Mouse (Mus musculus): ENCODE results near the gene H2afv.

DNA sequence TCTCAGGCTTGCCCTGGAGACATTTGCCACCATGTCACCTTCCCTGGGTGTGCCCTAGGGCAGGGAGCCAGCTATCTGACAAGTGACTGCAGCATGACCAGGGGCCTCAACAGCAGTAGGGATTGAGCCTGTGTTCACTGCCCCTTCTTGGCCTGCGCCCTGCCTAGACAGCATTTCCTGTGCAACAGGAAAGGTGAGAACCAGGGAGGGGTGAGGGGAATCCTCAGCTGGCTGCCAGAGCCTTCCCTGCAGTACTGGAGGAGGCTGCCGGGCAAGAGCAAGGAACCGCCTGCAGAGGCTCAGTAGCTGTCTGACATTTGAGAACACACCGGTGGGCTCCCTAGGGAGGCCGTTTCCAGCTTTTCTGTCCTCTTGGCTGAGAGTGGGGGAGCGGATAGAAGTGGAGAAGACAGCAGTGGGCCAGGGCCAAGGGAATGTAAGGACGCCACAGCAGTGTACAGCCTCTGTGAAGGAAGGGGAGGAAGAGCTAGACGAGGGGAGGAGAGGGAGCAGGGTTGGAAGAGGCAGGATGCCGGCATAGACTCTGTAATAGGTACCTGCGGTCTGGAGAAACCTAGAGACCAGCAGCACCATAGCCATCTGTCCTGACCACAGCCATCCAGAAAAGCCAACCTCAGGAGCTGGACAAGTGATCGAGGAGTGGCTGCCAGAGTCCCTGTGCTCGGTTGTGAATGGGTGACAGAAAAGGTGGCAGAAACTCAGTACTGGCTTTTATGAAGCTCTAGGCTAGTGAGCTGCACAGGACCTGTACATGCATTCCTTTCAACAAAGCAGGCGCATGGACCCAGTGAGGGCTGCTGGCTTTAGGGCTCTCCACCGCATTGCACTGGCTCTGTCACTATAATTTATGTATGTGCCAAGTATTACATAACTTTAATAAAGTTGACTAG, 37.7 kb downstream of the H2afv start:
- TF ChIP-seq GATA1 (IDR thresholded peaks at IDR 0.05; ENCODE audit: borderline replicate concordance, low read length) (no peak), FLI1 (IDR thresholded peaks at IDR 0.05; ENCODE audit: low read length) (no peak)

Measured in megakaryocyte, embryonic 14.5 days (primary cell).